Mouse (Mus musculus): Measurements from ENCODE around the gene Iyd. TPM values are rescaled to one million over a fixed set of nuclear protein-coding genes. Genes with fewer than 3 reads are reported as not detected.

Iyd gene
- polyA plus RNA-seq, 1 experiment from 2014 or later: 4.6 TPM

DNA sequence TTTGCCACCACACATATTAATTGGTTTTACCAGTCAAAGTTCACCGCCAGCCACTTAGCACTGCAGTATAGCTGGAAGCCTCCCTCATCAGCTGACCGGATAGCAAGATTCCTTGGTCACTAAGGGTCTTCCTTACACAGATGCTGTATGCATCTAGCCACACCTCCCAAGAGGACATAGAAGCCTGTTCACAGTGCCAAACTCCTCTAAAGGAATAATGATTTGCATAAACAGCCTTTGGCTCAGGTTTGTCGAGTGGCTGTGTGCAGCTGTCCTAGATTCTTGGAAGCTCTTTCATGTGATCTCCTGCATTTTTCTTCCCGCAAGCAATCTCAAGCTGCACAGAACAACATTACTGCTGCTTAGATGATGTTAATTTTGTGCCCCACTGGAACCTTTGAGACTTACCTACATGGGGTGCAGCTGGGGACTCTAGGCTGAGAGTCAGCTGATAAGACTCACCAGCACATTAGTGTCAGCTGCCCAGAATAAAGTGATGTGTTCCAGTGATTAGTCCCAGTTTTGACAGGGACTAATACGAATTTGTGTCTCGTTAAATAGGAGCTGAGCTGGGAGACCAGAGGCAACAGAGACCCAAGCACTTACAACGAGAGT is 30.3 kb upstream of the Iyd start:
- Histone ChIP-seq H3K4me1 (ENCODE audit: insufficient read depth, low read depth, low read length) (no peaks in the 10 kb centered on the region; the same call in 1 of the 2 replicates), H3K9me3 (ENCODE audit: low read length) (no peaks in the 10 kb centered on the region), H3K4me3 (ENCODE audit: low read depth, low read length) (no peak overlapping the region), H3K27me3 (replicated peaks; ENCODE audit: insufficient read depth, low read length) (no peaks in the 10 kb centered on the region), H3K9ac (replicated peaks; ENCODE audit: low read depth) (no peak overlapping the region), H3K36me3 (ENCODE audit: insufficient read depth, low read length) (no peaks in the 10 kb centered on the region), H3K4me2 (replicated peaks; ENCODE audit: low read depth, low read length) (no peak overlapping the region), H3K27ac (ENCODE audit: low read length) (0 out of 2 replicates have a peak overlapping the region, but pooled peaks have one; percentile 20)
- DNase-seq (ENCODE audit: low spot score) (no peak), ATAC-seq (no peak)
- TF ChIP-seq EP300 (IDR thresholded peaks at IDR 0.05) (no peak), CTCF (IDR thresholded peaks at IDR 0.05) (no peak)
- WGBS: 56% methylated on average over 7 of the region's 7 CpGs

DNA sequence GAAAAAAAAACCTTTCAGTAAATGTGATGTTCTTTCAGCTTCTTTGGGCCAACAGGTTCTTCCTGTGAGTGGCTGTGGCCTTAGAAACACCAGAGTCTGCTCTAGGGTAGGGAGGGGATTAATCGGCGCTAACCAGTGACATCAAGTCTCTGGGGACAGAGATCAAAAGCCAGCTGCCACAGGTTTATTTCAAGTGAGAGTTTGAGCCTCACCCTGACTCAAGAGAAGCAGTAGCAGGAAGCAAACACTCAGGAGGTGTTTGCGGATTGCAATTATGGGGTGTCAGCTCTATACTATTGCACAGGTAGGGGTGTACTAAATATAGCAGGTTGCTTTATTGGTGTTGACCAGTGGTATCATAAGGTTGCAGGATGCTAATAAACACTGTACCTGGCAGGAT is 29.6 kb upstream of the Iyd start:
- Histone ChIP-seq H3K4me1 (ENCODE audit: insufficient read depth, low read depth, low read length) (no peaks in the 10 kb centered on the region; the same call in 1 of the 2 replicates), H3K27me3 (replicated peaks; ENCODE audit: insufficient read depth, low read length) (no peaks in the 10 kb centered on the region), H3K9ac (replicated peaks; ENCODE audit: low read depth) (no peak overlapping the region), H3K9me3 (ENCODE audit: low read length) (no peaks in the 10 kb centered on the region), H3K4me2 (replicated peaks; ENCODE audit: low read depth, low read length) (no peak overlapping the region), H3K36me3 (ENCODE audit: insufficient read depth, low read length) (no peaks in the 10 kb centered on the region), H3K27ac (ENCODE audit: low read length) (0 out of 2 replicates have a peak overlapping the region, but pooled peaks have one; percentile 20), H3K4me3 (ENCODE audit: low read depth, low read length) (no peak overlapping the region)
- no peak for TF ChIP-seq CTCF (IDR thresholded peaks at IDR 0.05)
- DNase-seq (ENCODE audit: low spot score) (no peak), ATAC-seq (peak; percentile 49)
- 37% methylated on average over 3 of the region's 3 CpGs for WGBS

DNA sequence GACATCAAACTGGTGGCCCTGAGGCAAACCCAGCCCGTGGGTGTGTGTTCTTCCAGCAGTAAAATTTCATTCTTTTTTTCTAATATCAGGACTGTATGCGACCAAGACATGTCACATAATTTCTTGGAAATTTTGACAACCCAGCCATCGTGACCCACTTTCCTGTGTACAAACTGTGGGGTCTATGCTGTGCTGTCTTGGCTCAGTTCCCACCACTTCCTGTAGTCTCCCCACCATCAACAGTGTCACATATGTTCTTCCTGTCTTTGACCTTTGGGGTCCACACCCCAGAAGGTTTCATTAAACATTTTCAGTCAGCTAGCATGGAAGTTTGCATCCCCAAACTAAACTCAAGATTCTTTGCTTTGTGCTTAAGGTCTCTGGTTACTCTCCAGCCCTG is 28.6 kb upstream of the Iyd start:
- 54% methylated on average over 3 of the region's 3 CpGs for WGBS
- ATAC-seq (no peak), DNase-seq (ENCODE audit: low spot score) (no peak)

DNA sequence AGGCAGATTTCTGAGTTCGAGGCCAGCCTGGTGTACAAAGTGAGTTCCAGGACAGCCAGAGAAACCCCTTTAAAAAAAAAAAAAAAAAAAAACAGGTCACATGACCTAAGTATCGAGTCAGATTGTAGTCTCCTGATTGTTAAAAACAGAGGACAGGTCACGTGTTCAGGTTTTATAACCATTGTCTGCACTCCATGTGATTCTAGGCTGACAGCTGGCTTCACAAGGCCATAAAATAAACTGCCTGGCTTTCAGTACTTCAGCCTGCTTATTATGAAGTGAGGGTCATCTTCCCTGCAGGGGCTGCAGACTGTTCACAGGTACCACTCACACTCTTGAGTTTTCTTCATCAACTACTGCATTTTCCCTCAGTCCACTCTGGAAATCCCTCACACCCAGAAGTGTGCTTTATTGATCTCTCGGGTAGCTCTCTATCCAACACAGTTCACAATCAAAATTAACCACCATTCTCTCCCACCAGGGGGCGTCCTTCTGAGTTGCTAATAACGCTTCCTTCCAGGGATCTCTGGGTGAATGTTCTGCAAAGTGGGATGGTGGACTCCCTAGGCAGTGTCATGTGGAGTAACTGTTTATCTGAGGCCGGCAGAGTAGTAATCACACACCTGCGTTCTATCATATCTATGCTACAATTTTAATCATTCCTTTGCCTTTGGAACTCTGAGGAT is 27.3 kb upstream of the Iyd start:
- no peaks in the 10 kb centered on the region; the same call in 1 of the 2 replicates for H3K4me1 ChIP-seq (ENCODE audit: insufficient read depth, low read depth, low read length)

More for the DNA sequence above, 28.6 kb upstream of the Iyd start:
- Histone ChIP-seq H3K9ac (replicated peaks; ENCODE audit: low read depth) (no peak overlapping the region), H3K27me3 (replicated peaks; ENCODE audit: insufficient read depth, low read length) (no peaks in the 10 kb centered on the region), H3K9me3 (ENCODE audit: low read length) (no peaks in the 10 kb centered on the region), H3K4me1 (ENCODE audit: insufficient read depth, low read depth, low read length) (no peaks in the 10 kb centered on the region; the same call in 1 of the 2 replicates), H3K4me2 (replicated peaks; ENCODE audit: low read depth, low read length) (no peak overlapping the region), H3K4me3 (ENCODE audit: low read depth, low read length) (no peak overlapping the region), H3K36me3 (ENCODE audit: insufficient read depth, low read length) (no peaks in the 10 kb centered on the region), H3K27ac (ENCODE audit: low read length) (no peak overlapping the region)
- no peak for TF ChIP-seq CTCF (IDR thresholded peaks at IDR 0.05)
- TF ChIP-seq EP300 (IDR thresholded peaks at IDR 0.05): no peak

DNA sequence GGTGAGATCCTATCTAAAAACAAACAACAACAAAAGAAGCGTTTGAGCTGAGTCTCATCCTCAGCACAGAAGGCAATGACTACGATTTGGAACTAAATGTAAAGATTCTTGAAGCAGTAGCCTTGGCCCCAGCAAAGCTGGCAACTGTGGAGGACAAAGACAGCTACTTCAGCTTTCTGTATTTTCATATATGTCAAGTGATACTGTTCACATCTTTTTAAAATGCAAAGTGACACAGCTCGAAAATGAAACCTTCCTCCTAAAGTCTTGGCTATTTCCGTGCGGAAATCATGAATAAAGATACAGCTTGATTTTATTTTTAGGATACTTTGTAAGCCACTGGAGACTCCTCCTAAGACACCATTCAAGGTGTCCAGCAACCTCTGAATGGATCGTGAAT is 26.1 kb upstream of the Iyd start:
- ATAC-seq (no peak), DNase-seq (ENCODE audit: low spot score) (no peak)
- H3K4me2 ChIP-seq (replicated peaks; ENCODE audit: low read depth, low read length): no peak overlapping the region
- no peaks in the 10 kb centered on the region for H3K36me3 ChIP-seq (ENCODE audit: insufficient read depth, low read length)
- no peak overlapping the region for H3K9ac ChIP-seq (replicated peaks; ENCODE audit: low read depth)
- no peaks in the 10 kb centered on the region for H3K9me3 ChIP-seq (ENCODE audit: low read length)
- no peak overlapping the region for H3K4me3 ChIP-seq (ENCODE audit: low read depth, low read length)
- no peaks in the 10 kb centered on the region; the same call in 1 of the 2 replicates for H3K4me1 ChIP-seq (ENCODE audit: insufficient read depth, low read depth, low read length)
- WGBS: 70% methylated on average over 6 of the region's 6 CpGs
- no peak overlapping the region for H3K27ac ChIP-seq (ENCODE audit: low read length)
- TF ChIP-seq CTCF (IDR thresholded peaks at IDR 0.05) (no peak), EP300 (IDR thresholded peaks at IDR 0.05) (no peak)
- no peaks in the 10 kb centered on the region for H3K27me3 ChIP-seq (replicated peaks; ENCODE audit: insufficient read depth, low read length)

More for the DNA sequence above, 27.3 kb upstream of the Iyd start:
- Histone ChIP-seq H3K36me3 (ENCODE audit: insufficient read depth, low read length) (no peaks in the 10 kb centered on the region), H3K4me3 (ENCODE audit: low read depth, low read length) (no peak overlapping the region), H3K4me2 (replicated peaks; ENCODE audit: low read depth, low read length) (no peak overlapping the region), H3K9me3 (ENCODE audit: low read length) (no peaks in the 10 kb centered on the region), H3K9ac (replicated peaks; ENCODE audit: low read depth) (no peak overlapping the region), H3K27me3 (replicated peaks; ENCODE audit: insufficient read depth, low read length) (no peaks in the 10 kb centered on the region), H3K27ac (ENCODE audit: low read length) (no peak overlapping the region)
- TF ChIP-seq CTCF (IDR thresholded peaks at IDR 0.05) (peak; percentile 54), EP300 (IDR thresholded peaks at IDR 0.05) (no peak)
- 80% methylated on average over 8 of the region's 8 CpGs for WGBS
- ATAC-seq (no peak), DNase-seq (ENCODE audit: low spot score) (no peak)

DNA sequence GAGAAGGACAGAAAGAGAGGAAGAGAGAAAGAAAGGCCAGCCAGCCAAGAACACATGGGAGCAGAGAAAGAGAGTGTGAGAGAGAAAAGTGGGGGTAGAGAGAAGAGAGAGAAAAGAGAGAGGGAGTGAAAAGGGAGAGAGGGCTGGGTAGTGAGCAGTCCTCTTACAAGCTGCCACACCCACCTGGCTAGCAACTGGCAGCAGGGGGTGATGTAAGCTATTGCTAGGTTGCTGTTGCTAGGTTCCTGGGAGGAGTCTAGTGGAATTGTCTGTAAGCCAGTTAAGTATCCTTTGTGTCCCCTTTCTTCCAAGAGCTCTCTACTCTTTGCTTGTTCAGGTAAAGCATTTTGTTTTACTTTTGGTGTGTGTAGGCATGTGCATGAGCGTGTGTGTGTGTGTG is 25.4 kb upstream of the Iyd start:
- 53% methylated on average over 1 of the region's 1 CpGs for WGBS
- no peak for TF ChIP-seq EP300 (IDR thresholded peaks at IDR 0.05)
- TF ChIP-seq CTCF (IDR thresholded peaks at IDR 0.05): no peak
- peak; percentile 65 for ATAC-seq

More for the DNA sequence above, 25.4 kb upstream of the Iyd start:
- no peak overlapping the region for H3K27ac ChIP-seq (ENCODE audit: low read length)
- H3K4me3 ChIP-seq (ENCODE audit: low read depth, low read length): no peak overlapping the region
- no peaks in the 10 kb centered on the region for H3K27me3 ChIP-seq (replicated peaks; ENCODE audit: insufficient read depth, low read length)
- no peak overlapping the region for H3K9ac ChIP-seq (replicated peaks; ENCODE audit: low read depth)
- peak; percentile 68 for DNase-seq (ENCODE audit: low spot score)
- no peaks in the 10 kb centered on the region for H3K36me3 ChIP-seq (ENCODE audit: insufficient read depth, low read length)
- H3K4me2 ChIP-seq (replicated peaks; ENCODE audit: low read depth, low read length): no peak overlapping the region
- H3K4me1 ChIP-seq (ENCODE audit: insufficient read depth, low read depth, low read length): no peaks in the 10 kb centered on the region; the same call in 1 of the 2 replicates
- H3K9me3 ChIP-seq (ENCODE audit: low read length): no peaks in the 10 kb centered on the region

Measured in lung, postnatal 0 days (tissue).